Mouse (Mus musculus) macrophage (primary cell): ENCODE measurements around the gene Vsig10l. TPM values are rescaled to one million over a fixed set of nuclear protein-coding genes. Genes with fewer than 3 reads are reported as not detected.

Experiments
- H3K27ac ChIP-seq: fragments of 350-480 bp; formaldehyde crosslinking; 2 replicates; pipeline ENCODE4 v1.9.0; 2021
- H3K36me3 ChIP-seq: fragments of 350-480 bp; formaldehyde crosslinking; 2 replicates; pipeline ENCODE4 v1.9.0; 2021; ENCODE audit errors: inconsistent target
- H3K4me3 ChIP-seq: fragments of 350-480 bp; formaldehyde crosslinking; 2 replicates; pipeline ENCODE4 v1.9.0; 2021; ENCODE audit errors: inconsistent target
- H3K79me2 ChIP-seq: fragments of 350-480 bp; formaldehyde crosslinking; 2 replicates; pipeline ENCODE4 v1.9.0; 2021; ENCODE audit errors: inconsistent target
- WGBS: methylation state at CpG from one replicate; pipeline ENCODE4 v1.1.7; 2026; ENCODE audit warnings: inconsistent platforms; ENCODE audit not compliant: missing documents; 5-methylcytosine and 5-hydroxymethylcytosine counted together
- polyA plus RNA-seq: library from polyadenylated mRNA; stranded (reverse); fragments of 250-400 nt; gene quantifications from 3 replicates; pipeline ENCODE4 v1.2.4, GENCODE M21; 2018; ENCODE audit warnings: inconsistent platforms
- total RNA-seq, 78 experiments: library from RNA; depleted of rRNA; stranded (reverse); fragments of 250-400 nt; gene quantifications; 1 replicate in 9 of 78; 2 replicates in 24 of 78; 3 replicates in 43 of 78; 4 replicates in 2 of 78; pipeline ENCODE4 v1.2.4; 2018; ENCODE audit warnings: inconsistent platforms in 56 of 78

Gene Vsig10l
- total RNA-seq (2018; cell fraction: chromatin; rRNA removed): 10 to 100 TPM in 1 of 26 experiments, 1 to 10 TPM in 25; 2.5 to 10.4 (median 5.3) TPM
- 1 to 10 TPM; 1.0 to 4.5 (median 2.8) TPM for total RNA-seq (2018; cell fraction: cytosol; rRNA removed)
- total RNA-seq (2018; cell fraction: nucleus; rRNA removed): 10 to 100 TPM in 1 of 26 experiments, 1 to 10 TPM in 25; 1.7 to 10.8 (median 4.0) TPM
- 3.1 to 3.5 TPM (median 3.2 TPM) in 3 replicates for polyA plus RNA-seq

DNA sequence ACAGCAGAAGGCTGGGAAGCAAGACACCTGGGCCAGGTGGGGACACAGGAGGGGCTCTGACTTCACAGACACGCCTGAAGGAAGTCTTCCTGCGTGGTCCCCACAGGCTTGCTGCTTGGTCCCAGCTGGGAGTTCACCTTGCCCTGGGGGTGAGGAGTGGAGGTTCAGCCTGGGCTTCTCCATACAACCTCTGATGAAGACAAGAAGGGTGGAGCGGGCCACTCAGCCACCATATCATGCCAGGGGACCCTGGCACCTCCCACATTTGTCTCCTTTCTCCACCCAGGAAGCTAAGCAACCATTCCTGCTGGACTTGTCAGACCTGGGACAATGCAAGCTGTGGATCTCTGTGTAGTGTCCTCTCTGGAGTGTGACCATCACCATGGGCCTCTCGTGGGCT, at the start of gene Vsig10l:
Vsig10l (plus strand) TSS at position 301 of the 400 bp plus-strand sequence.
- Histone ChIP-seq H3K27ac (no peak within 1 kb of the TSS), H3K36me3 (no peaks in the 10 kb centered on the region), H3K4me3 (no peak within 1 kb of the TSS), H3K79me2 (no peaks in the 10 kb centered on the region)
- 94% methylated on average over 4 of the region's 4 CpGs for WGBS

GRCm38 (mm10) chr7:43417298-43417697, 45.7 kb upstream of the Vsig10l start:
- WGBS: 94% methylated on average over 10 of the region's 10 CpGs
- Histone ChIP-seq H3K4me3 (no peak overlapping the region), H3K27ac (no peak overlapping the region), H3K79me2 (no peaks in the 10 kb centered on the region), H3K36me3 (no peaks in the 10 kb centered on the region)

DNA sequence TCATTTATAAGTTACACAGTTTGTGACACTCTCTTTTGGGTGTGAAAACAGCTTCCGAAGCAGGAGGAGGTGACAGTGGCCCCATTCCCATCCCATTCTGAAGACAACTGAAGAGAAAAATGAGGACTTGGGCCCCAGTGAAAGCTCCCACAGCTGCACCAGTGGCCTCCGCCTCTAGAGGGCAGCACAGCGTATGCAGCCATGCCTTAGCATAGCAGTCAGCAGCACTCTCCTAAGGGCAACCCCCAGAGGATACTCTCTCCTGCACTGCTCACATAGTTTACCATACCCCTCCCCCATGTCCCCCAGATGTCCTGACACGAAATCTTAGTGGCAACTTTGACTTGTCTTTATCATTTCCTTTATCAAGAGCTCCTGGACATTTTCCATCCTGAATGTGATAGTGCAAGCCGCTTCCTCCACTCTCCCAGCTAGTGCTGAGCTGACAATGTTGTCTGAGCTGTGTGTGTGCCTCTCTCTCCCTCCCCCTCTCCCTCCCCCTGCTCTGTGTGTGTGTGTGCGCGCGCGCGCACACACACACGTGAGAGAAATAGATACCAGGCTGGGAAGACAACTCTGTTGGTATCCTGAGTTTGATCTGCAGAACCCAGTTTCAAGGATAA, 39.8 kb upstream of the Vsig10l start:
- WGBS: 29% methylated on average over 5 of the region's 11 CpGs
- H3K4me3 ChIP-seq: no peak overlapping the region
- H3K36me3 ChIP-seq: no peaks in the 10 kb centered on the region
- no peak overlapping the region for H3K27ac ChIP-seq
- H3K79me2 ChIP-seq: no peaks in the 10 kb centered on the region

DNA sequence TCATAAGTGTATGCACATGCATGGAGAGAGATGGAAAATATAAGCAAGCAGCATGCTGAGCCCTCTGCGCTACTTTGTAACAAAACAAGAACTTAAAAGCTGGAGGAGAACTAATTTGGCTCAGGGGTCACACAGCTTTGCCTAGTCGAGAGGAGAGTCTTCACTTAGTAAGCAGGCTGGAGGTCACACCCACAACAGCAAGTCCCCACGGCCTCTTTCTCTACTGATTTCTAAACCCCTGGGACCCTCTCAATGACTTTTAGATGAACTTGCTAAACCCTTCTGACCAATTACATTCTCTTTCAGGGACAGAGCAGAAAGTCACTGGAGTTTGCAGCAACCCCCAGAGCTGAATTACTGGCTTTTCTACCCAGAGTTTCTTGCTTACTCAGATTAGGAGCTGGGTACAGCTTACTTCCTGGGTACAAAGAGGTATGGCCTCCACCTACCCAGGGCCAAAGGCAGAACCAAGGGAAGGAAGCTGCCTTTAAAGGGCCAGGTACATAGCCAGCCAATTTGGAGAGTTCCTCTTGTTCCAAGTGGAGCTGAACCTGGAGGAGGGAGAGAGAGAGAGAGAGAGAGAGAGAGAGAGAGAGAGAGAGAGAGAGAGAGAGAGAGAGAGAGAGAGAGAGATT, 38.8 kb upstream of the Vsig10l start:
- H3K27ac ChIP-seq: no peak overlapping the region
- H3K36me3 ChIP-seq: no peaks in the 10 kb centered on the region
- no peaks in the 10 kb centered on the region for H3K79me2 ChIP-seq
- no peak overlapping the region for H3K4me3 ChIP-seq
- WGBS: 74% methylated on average over 3 of the region's 3 CpGs

DNA sequence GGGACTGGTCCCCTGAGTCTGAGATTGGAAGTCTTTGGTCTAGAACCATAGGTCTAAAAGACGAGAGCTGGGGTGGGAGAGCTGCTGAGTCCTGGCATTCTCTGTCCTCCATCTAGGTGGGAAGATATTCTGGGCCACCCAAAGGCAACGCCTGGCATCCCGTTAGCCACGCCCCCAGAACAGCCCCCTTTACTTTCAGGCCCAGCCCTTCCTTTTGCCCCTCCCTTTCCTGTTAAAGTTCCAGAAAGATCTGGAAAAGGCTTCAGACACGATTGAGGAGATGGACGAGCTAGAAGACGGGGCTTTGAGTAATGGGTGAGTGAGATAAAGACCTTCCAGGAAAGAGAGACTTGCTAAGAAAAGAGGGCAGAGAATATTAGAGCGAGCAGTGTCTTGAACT, 35.5 kb upstream of the Vsig10l start, which contains the start of gene Lim2:
Lim2 (plus strand) TSS at position 265 of the 400 bp plus-strand sequence.
- H3K27ac ChIP-seq: no peak within 1 kb of the TSS
- H3K79me2 ChIP-seq: no peaks in the 10 kb centered on the region
- H3K36me3 ChIP-seq: no peaks in the 10 kb centered on the region
- WGBS: 86% methylated on average over 8 of the region's 8 CpGs
- no peak within 1 kb of the TSS for H3K4me3 ChIP-seq

DNA sequence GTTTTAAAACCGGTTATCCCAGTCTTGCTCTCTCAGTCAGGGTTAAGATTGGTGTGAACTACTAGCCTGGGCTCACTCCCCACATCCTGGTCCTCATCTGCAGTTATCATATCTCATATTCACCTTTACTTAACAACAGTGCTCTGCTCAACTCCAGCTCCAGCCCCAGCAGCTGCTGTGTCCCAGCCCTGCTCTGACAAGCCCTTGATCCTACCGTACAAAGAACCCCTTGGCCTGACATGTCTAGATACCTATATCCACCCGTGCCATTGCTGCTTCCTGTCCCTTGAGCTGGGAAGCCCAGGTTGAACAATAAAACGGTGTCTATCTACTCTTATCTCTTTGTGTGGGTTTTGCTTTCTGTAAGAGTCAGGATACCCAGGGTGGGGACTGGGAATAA, 33.5 kb upstream of the Vsig10l start:
- Histone ChIP-seq H3K27ac (no peak overlapping the region), H3K79me2 (no peaks in the 10 kb centered on the region), H3K4me3 (no peak overlapping the region), H3K36me3 (no peaks in the 10 kb centered on the region)
- WGBS: 85% methylated on average over 4 of the region's 4 CpGs

DNA sequence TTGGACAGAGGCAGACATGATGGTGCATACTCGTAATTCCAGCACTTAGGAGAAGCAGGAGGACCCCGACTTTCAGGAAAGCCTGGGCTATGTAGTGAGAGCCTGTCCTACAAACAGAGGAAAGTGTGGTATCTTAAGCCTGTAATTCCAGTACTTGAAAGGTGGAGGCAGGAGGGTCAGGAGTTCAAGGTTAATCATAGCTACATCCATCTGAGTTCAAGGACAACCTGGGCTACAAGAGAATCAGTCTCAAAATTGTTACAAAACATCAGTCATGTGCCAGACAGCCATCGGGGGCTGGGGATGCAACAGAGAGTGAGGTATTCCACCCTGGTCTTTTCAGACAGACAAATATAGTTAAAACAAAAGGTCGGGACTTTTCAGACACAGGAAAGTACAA, 30.1 kb upstream of the Vsig10l start:
- WGBS: 83% methylated on average over 4 of the region's 4 CpGs
- Histone ChIP-seq H3K27ac (no peak overlapping the region), H3K4me3 (no peak overlapping the region), H3K36me3 (no peaks in the 10 kb centered on the region), H3K79me2 (no peaks in the 10 kb centered on the region)

GRCm38 (mm10) chr7:43434676-43435075, 28.3 kb upstream of the Vsig10l start:
- Histone ChIP-seq H3K79me2 (no peaks in the 10 kb centered on the region), H3K4me3 (no peak overlapping the region), H3K27ac (no peak overlapping the region), H3K36me3 (no peaks in the 10 kb centered on the region)
- WGBS: 91% methylated on average over 5 of the region's 5 CpGs

DNA sequence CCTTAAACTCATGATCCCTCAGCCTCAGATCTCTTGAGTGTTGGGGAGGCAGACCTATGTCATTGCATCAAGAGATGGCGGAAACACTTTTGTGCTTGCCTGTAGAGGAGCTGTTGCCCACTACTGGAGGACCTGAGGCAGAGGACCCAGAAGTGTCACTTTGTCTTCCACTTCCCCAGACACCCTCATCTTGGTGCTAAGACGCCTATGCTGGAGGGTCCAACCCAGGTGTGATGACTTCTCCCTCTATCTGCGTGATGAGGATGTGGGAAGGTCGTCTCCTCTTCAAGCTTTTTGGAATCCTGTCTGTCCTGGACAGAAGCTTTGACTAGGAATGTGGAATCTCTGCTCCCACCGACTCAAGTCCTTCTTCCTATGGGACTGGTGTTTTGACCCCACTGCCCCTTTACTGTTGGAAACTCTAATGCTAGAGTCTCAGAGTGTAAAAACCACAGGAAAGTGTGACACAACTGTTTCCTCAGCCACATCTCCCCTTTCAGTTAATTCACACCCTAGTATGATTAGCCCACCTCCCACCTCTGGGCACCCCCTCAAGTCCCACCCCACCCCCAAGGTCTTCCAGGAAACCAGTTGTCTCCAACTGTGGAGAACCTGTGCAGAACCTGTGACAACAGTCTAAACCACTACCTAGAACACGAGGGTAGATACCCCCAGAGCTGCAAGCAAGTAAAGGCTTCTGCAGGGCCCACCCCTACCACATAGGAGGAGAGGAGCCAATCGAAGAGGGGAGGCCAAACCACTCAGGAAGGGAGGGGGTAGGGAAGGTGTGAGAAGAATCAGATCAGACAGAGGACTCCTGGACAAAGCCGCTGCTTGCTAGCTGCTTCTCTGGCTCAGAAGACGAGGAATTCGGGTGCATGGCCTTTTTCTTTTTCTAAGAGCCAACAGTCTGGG, 26.4 kb upstream of the Vsig10l start, which contains the start of gene Nkg7:
Nkg7 (plus strand) TSS at position 733 of the 915 bp plus-strand sequence.
- 53% methylated on average over 10 of the region's 10 CpGs for WGBS
- H3K36me3 ChIP-seq: no peaks in the 10 kb centered on the region
- no peak within 1 kb of the TSS for H3K27ac ChIP-seq
- no peak within 1 kb of the TSS for H3K4me3 ChIP-seq
- no peaks in the 10 kb centered on the region for H3K79me2 ChIP-seq

GRCm38 (mm10) chr7:43438611-43439010, 24.3 kb upstream of the Vsig10l start:
- H3K79me2 ChIP-seq: no peaks in the 10 kb centered on the region
- no peaks in the 10 kb centered on the region for H3K36me3 ChIP-seq
- H3K4me3 ChIP-seq: no peak overlapping the region
- WGBS: 61% methylated on average over 4 of the region's 4 CpGs
- H3K27ac ChIP-seq: no peak overlapping the region

- Histone ChIP-seq H3K79me2 (peaks cover 15% of the 10 kb centered on the region), H3K27ac (no peak within 1 kb of the TSS), H3K4me3 (no peak within 1 kb of the TSS), H3K36me3 (no peaks in the 10 kb centered on the region)
- 92% methylated on average over 6 of the region's 6 CpGs for WGBS
Measured at GRCm38 (mm10) chr7:43440482-43440881, 22.5 kb upstream of the Vsig10l start, which contains the start of gene Cldnd2. Gene Cldnd2, plus strand, starts transcription at chr7:43440782.

DNA sequence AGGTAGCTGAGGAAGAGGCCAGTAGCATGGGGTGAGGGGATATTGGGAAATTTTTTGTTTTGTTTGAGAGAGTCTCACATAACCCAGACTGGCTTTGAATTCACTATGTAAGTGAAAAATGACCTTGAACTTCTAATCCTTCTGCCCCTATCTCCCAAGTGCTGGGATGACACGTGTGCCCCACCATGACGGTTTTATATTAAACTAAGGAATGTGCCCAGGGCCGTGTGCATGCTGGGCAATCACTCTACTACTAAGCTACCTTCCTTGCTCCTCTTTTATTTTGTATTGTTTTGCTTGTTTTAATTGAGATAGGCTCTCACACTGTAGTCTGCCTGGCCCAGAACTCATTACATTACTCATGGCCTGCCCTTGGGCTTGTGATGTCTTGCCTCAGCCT, 21.9 kb upstream of the Vsig10l start:
- Histone ChIP-seq H3K36me3 (no peaks in the 10 kb centered on the region), H3K79me2 (peaks cover 19% of the 10 kb centered on the region), H3K4me3 (no peak overlapping the region), H3K27ac (no peak overlapping the region)
- WGBS: 86% methylated on average over 3 of the region's 3 CpGs

DNA sequence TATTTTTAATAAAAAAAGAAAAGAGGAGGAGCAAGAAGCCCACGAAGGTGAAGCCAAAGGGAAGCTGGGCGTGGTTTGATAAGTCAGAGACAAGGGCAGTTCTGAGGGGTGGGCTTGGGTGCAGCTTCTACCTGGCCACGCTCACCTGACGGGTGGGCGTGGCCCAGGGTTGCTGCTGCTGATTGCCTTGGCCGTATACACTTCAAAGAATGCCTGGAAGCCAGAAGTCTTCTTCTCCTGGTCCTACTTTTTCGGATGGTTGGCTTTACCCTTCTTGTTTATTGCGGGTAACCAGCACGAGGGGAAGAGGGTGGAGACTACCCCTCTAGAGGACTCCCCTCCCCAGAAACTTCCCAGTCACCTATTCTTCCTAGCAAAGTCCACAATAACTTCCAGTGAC, 20.3 kb upstream of the Vsig10l start:
- Histone ChIP-seq H3K4me3 (peak overlapping the region; percentile 67), H3K79me2 (peaks cover 35% of the 10 kb centered on the region), H3K27ac (peak overlapping the region; percentile 94), H3K36me3 (no peaks in the 10 kb centered on the region)
- WGBS: 1% methylated on average over 9 of the region's 9 CpGs

GRCm38 (mm10) chr7:43443126-43443916, 19.6 kb upstream of the Vsig10l start:
- 1% methylated on average over 36 of the region's 36 CpGs for WGBS
- Histone ChIP-seq H3K79me2 (peaks cover 42% of the 10 kb centered on the region), H3K36me3 (no peaks in the 10 kb centered on the region), H3K27ac (peak overlapping the region; percentile 94), H3K4me3 (peak overlapping the region; percentile 67)
